Mouse (Mus musculus) layer of hippocampus, adult 18-20 months (tissue): ENCODE measurements at regions not wholly inside any gene's neighbourhood (a gene's known extent, or its start where the extent isn't known, plus 50 kb on each side); places are given as distances from the start of the nearest gene placed in this dataset.
A peak's percentile ranks its signal among the peaks of the same experiment; 100 is the strongest.

Experiments used
- DNase-seq, 2 experiments: peaks; one replicate each; pipeline ENCODE4 v3.0.0; 2022; ENCODE audit warnings: low spot score in 2 of 2

- peak in 1 of 2 experiments; percentile 64 for DNase-seq
Measured at GRCm38 (mm10) chr13:110673536-110673935, 278.7 kb downstream of the Plk2 start.

GRCm38 (mm10) chr13:110683259-110684041 lies 288.6 kb downstream of the Plk2 start:
- DNase-seq = no peak

DNA sequence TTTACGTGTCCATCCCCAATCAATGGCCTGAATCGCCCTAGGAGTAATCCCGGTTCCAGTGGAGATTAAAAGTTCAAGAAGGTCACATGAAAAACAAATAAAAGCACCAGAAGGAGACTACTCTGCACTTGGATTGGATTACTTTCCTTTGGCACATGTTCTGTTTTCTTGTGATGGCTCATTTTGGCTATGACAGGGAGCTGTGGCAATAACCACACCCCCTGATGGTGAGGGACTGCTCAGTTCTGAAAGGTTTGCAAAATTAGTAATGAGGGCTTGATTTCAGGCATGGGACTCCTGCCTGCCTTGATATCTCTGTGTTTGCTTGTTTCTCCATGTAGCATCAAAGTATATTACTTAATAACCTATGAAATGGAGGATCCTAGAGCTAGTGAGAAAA lies 293.9 kb downstream of the Plk2 start:
- no peak for DNase-seq

DNA sequence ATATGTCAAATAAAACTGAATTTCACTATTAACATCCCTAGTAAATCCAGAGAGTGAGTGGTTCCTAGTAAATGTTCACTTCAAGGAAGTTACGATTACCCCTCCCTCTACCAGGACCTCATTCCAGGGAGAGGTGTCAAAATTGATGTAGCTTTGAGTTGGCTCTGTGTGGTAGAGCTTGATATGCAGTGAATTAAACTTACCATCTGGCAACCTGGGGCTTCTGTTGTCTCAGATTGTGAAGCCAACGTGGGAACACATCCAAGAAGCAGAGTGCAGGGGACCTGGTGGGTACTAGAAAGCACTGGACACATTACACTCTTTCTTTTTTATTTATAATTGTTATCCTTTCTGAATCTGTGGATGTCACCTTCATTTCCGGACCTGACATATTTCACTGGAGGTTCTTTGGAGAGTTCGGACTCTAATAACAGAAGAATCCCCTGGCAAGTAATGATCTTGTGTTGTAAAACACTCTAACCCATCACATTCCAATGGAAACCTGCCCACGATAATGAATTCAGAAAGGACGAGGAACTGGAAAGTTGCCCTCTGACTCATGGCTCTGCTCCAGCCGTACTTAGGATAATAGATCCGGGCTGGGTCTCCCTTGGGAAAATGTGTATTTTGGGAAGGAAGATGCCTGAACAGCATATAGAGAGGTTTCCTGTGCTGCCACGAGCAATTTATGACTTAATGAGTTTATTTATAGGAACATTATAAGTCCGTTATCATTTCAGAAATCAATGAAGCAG lies 295.8 kb downstream of the Plk2 start:
- peak in 1 of 2 experiments; percentile 27 for DNase-seq

DNA sequence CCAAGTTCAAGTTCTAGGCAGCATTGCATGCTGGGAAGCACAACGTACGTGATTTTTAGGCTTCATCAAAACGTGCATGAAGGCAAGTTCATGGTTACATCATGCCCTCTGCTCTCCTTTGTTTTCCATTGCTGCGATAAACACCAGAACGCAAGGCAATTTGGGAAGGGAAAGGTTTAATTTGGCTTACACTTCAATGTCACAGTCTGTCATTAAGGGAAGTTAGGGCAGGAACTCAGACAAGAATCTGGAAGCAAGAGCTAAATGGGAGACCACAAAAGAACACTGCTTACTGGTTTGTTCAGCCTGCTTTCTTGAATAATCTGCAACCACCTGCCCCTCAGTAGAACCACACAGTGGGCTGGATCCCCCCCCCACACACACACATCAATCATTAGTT lies 297.9 kb downstream of the Plk2 start:
- no peak for DNase-seq

- DNase-seq = no peak
Measured at GRCm38 (mm10) chr13:110694876-110695275, 300.0 kb downstream of the Plk2 start.

DNA sequence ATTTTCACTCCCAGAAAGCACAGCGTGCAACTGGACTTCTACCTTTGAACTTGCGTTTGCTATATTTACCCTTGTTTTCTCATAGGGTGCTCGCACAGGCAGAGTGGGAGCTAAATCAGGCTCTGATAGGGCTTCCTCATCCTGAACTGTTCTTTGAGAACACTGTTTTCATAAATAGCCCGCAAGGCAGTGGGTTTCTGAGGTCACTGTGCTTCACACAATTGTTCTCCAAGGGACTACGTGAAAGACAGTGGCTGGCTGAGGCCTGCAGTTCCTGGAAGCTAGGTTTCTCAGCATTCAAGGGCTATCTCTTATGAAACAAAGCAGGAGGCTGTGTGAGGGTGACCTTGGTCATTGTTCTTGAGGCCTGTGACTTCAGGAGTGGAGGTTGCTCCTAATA lies 301.7 kb downstream of the Plk2 start:
- DNase-seq = no peak

GRCm38 (mm10) chr13:110704261-110704660 lies 309.4 kb downstream of the Plk2 start:
- DNase-seq = peak; percentile 19 to 75

DNA sequence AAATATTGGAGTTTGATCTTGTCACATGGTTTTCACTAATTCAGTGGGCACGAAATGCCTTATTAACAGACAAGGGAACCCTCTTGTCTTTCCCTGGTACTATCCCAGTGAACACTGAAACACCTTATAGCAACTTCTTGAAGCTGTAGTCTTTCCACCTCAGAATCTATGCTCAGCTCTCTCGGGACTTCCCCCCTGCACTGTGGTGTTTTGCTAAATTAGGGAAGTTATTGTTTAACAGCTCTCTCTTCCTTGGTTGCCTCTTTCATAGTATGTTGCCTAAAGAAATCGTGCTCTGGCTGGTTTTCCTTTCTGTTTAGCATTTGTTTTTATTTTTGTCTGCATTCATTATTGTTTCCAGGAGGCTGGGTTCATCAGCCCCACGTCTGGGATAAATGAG lies 316.0 kb downstream of the Plk2 start:
- DNase-seq = no peak

DNA sequence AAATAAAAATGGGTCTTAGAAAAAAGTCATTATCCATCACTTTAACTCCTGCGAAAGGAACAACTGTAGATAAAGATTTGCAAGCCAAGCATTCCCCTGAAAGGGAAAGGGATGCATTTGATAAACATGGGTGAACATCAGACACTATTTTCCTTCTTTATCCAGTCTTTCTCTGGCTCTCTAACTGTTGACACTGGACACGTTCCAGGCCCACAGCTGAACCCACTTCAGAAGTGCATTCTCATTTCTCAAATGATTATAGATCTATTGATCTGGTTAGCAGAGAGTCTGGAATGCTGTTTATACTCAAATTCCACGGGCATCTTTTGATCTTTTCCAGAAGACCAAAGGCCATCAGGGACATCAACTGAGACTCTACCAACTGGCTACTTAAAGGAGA lies 317.7 kb downstream of the Plk2 start:
- no peak for DNase-seq

- peak in 1 of 2 experiments; percentile 21 for DNase-seq
Measured at GRCm38 (mm10) chr13:110722170-110722569, 327.3 kb downstream of the Plk2 start.

DNA sequence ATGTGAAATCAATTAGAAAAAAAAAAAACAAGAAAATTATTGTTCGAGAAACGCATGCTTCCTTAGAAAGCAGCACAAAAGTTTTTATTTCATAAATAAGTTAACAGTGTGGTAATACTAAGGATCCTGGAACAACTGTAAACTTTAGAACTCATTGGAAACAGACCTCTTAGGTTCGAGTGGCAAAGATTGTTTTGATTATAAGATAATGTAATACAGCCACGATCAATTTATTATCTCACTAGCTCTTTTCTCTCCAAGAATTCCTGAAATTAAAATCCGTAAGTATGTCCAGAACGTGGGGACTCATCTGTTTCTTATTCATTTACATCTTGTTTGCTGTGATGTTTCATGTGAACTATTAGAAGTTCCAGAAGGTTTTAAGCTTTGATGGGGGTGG lies 327.9 kb downstream of the Plk2 start:
- no peak for DNase-seq

GRCm38 (mm10) chr13:110724836-110725235 lies 330.0 kb downstream of the Plk2 start:
- DNase-seq = no peak

DNA sequence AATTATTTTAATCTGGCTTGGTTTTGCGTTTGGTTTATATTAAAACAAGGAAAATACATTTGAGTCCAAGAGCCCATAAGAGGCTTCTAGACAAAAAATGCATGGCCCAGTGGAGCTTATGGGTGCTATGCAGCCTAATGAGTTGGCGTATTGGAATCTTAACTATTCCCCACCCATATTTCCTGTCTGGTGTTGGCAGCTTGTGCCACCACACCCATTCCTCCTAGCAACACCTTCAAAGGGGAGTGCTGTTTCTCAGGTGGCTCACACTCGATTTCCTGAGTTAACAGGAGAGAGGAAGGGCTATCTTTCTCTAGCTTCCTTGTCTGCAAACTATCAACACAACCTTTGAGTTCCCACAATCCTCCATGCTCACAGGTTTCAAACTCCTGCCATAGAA lies 331.0 kb downstream of the Plk2 start:
- no peak for DNase-seq

- peak in 1 of 2 experiments; percentile 28 for DNase-seq
Measured at GRCm38 (mm10) chr13:110735511-110735910, 340.7 kb downstream of the Plk2 start.

GRCm38 (mm10) chr13:110741576-110742206 lies 346.8 kb downstream of the Plk2 start:
- peak in 1 of 2 experiments; percentile 34 for DNase-seq

GRCm38 (mm10) chr13:110747223-110747868 lies 352.5 kb downstream of the Plk2 start:
- DNase-seq = no peak

GRCm38 (mm10) chr13:110752746-110753145 lies 357.9 kb downstream of the Plk2 start:
- DNase-seq = no peak

- peak; percentile 17 to 64 for DNase-seq
Measured at GRCm38 (mm10) chr13:110754548-110754947, 359.7 kb downstream of the Plk2 start.

DNA sequence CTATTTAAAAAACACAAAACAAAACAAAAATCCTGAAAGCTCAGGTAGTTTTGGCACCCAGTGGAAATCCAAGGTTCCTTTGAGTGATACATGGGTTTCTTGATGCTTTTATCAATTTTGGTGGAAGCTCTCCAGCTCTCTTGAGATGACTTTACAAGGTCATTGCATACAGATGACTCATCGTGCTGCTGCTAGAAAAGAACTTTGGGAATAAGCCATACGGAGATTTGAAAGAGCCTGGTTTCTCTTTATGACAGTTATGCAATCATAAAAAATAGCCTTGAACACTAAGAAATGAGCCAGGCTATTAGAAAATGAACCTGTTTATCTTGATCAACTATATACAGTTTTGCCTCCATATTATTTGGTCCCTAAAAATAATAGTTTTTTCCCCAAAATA lies 362.0 kb downstream of the Plk2 start:
- DNase-seq = no peak

DNA sequence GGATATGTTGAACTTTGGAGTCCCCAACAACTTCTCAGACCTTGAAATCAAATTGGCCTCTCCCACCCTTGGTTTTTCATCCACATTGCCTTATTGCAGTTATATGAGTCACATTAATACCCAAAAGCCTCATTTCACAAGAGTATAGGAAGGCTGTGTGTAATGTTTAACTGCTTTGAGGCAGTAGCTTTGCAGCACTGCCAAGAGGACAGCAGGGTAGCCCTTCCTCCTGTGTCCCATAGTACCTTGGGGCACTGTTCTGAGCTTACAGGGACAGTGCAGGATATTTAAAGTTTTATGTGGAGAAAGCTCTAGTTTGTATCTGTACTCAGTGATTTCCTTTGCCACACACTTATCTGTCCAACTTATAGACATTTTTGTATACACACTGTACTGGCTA lies 374.4 kb downstream of the Plk2 start:
- DNase-seq = no peak

DNA sequence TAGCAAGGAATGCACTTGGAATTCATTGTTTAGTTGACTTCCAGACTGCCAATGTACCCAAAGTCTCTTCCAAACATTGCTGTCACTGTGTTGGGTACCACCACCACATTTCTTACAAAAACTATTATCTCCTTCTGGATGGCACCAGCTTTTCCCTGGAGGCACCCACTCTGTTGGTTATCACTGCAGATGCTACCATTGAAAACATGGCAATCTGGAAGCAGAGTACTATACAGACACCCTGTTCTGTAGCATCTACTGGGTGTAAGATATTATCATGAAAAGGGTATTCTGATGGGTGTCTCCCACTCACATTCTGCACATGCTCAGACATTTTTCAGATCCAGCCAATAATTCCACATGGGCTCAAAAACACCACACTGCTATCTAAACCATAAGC lies 380.4 kb downstream of the Plk2 start:
- peak; percentile 37 to 70 for DNase-seq
